Mouse (Mus musculus): ENCODE results near the gene Umod. TPM values are rescaled to one million over a fixed set of nuclear protein-coding genes. Genes with fewer than 3 reads are reported as not detected.

The Umod gene
- polyA plus RNA-seq (2016; fragmentation: Nextera tagmentation; extraction: Ambion mirVana) = not detected in 2 replicates

DNA sequence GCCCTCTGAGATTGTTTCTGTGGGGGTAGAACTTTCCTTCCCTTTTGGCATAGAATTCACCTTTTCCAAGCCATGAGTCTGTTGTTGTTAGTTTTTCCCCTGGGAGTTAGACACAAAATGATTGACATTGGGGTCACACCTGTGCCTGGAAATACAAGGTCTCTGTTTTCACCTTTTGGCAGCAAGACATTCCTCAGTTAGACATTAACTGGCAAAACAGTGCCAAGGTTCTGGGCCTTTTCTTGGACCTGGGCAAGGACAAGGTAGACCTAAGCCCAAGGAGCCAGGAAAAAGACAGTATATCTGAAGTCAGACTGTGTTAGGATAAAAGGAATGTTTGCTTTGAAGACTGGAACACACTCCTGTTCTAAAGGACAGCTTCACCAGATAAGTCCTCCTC is at the start of gene Umod:
TSS of gene Umod (minus strand) at position 27 of the 400 bp plus-strand sequence.
- H3K36me3 ChIP-seq = no peaks in the 10 kb centered on the region
- no peak for DNase-seq (ENCODE audit: low spot score)
- H3K9me3 ChIP-seq (replicated peaks) = no peaks in the 10 kb centered on the region
- H3K4me1 ChIP-seq = no peaks in the 10 kb centered on the region
- no peak within 1 kb of the TSS for H3K27ac ChIP-seq (replicated peaks)
- no peaks in the 10 kb centered on the region for H3K27me3 ChIP-seq (ENCODE audit: low read depth, poor library complexity, severe bottlenecking)
- no peak within 1 kb of the TSS for H3K4me3 ChIP-seq

DNA sequence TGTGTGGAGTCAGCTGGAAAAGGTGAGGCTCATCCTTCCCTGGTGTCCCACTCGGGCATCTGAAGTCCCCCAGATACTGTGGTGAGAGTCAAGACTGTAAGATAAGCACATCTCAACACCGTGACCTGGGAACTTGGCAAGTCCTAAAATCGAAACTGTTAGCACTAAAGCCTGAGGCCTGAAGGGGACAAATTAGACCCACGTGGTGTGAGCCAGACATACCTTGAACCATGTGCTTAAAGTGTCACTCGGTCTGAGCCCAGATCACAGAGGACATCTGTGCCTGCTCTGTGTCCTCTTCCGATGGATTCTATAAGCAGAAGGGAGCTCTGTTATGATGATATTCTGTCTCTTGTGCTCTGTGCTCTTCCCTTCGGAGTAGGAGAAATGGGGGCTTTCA is 49.5 kb upstream of the Umod start:
- 82% methylated on average over 7 of the region's 7 CpGs for WGBS
- Histone ChIP-seq H3K4me3 (no peak overlapping the region), H3K4me1 (peaks cover 5% of the 10 kb centered on the region; the same call in 1 of the 2 replicates), H3K9me3 (replicated peaks) (no peaks in the 10 kb centered on the region), H3K27ac (replicated peaks) (no peak overlapping the region), H3K36me3 (no peaks in the 10 kb centered on the region), H3K27me3 (ENCODE audit: low read depth, poor library complexity, severe bottlenecking) (no peaks in the 10 kb centered on the region)
- DNase-seq (ENCODE audit: low spot score) = no peak

DNA sequence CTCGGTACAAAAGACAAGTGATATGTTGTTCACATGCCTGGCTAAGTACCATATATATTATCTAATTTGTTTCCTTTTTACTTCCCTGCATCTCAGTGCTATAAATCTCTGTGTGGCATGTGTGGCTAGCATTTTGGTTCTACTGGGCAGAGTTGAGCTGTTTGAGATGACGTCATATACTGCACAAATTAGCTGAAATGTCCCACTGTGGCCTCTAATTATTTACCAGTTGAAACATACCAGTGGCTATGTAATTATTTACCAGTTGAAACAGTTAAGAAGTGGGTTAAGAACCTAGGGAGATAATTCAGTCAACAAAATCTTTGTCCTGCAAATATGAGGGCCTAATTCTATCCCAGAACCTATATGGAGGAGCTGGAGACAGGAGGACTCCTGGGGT is 48.5 kb upstream of the Umod start:
- Histone ChIP-seq H3K27ac (replicated peaks) (no peak overlapping the region), H3K27me3 (ENCODE audit: low read depth, poor library complexity, severe bottlenecking) (no peaks in the 10 kb centered on the region), H3K36me3 (no peaks in the 10 kb centered on the region), H3K4me3 (no peak overlapping the region), H3K9me3 (replicated peaks) (no peaks in the 10 kb centered on the region), H3K4me1 (peaks cover 5% of the 10 kb centered on the region; the same call in 1 of the 2 replicates)
- DNase-seq (ENCODE audit: low spot score) = no peak
- WGBS = 87% methylated on average over 2 of the region's 2 CpGs

DNA sequence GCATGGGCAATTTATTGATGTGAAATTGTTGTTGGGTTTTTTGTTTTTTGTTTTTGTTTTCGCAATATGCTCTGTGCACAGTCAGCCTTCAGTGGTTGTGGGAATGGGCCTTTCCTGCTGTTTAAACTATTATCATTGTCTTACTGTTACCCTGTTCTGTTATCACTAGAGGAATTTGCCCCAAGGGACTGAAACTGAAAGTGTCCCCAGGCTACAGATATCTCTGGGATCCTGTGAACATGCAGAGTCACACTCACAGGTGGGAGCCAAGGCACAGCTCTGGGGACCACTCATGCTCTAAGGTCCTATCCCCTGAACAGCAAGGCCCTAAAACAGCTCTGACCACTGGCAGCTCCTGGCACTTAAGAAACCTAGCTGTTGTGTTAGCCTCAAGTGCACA is 48.1 kb upstream of the Umod start:
- Histone ChIP-seq H3K27me3 (ENCODE audit: low read depth, poor library complexity, severe bottlenecking) (no peaks in the 10 kb centered on the region), H3K36me3 (no peaks in the 10 kb centered on the region), H3K4me3 (no peak overlapping the region), H3K27ac (replicated peaks) (no peak overlapping the region), H3K9me3 (replicated peaks) (no peaks in the 10 kb centered on the region), H3K4me1 (peaks cover 5% of the 10 kb centered on the region; the same call in 1 of the 2 replicates)
- DNase-seq (ENCODE audit: low spot score) = no peak
- WGBS = 89% methylated on average over 1 of the region's 1 CpGs

DNA sequence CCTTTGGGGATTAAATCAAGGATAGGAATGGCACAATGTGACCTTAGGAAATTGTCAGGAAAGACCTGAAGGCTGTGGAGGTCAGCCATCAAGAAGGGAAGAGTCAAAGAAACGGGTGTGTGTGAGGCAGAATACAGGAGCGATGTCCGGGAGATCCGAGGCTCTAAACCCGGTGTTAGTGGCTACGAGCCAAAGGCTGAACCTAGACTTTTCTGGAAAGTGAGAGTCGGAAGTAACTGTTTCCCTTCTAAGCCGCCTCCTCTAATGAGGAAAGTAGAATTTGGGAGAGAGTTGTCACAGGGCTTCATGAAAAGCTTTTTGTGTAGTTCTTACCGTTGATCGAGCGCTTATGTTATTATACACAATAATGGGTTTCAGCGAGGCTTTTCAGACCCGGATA is 47.4 kb upstream of the Umod start:
- Histone ChIP-seq H3K36me3 (no peaks in the 10 kb centered on the region), H3K27ac (replicated peaks) (no peak overlapping the region), H3K27me3 (ENCODE audit: low read depth, poor library complexity, severe bottlenecking) (no peaks in the 10 kb centered on the region), H3K9me3 (replicated peaks) (no peaks in the 10 kb centered on the region), H3K4me3 (no peak overlapping the region), H3K4me1 (peaks cover 5% of the 10 kb centered on the region; the same call in 1 of the 2 replicates)
- 78% methylated on average over 13 of the region's 13 CpGs for WGBS
- no peak for DNase-seq (ENCODE audit: low spot score)

DNA sequence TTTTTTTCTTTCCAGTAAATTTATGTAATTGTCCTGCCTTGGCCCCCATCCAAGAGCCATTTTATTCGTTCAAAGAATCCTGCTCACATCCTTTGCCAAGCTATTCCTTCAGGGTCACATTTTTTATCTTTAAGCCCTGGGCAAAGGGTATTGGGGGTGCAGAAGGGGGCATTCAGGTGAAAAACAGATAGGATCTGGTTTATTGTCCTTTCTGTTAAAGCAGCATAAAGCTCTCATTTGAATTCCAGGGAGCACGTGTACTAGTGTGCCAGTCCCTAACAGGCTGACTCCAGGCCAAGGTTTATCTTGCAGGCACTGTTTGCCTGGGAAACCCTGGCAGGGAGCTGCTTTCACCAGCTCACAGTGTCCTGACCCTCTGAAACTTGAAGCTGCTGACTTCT is 46.8 kb upstream of the Umod start:
- no peaks in the 10 kb centered on the region for H3K9me3 ChIP-seq (replicated peaks)
- DNase-seq (ENCODE audit: low spot score) = no peak
- no peaks in the 10 kb centered on the region for H3K27me3 ChIP-seq (ENCODE audit: low read depth, poor library complexity, severe bottlenecking)
- 63% methylated on average over 2 of the region's 2 CpGs for WGBS
- H3K4me1 ChIP-seq = peaks cover 5% of the 10 kb centered on the region; the same call in 1 of the 2 replicates
- no peaks in the 10 kb centered on the region for H3K36me3 ChIP-seq
- 0 out of 2 replicates have a peak overlapping the region, but pooled peaks have one; percentile 28 for H3K27ac ChIP-seq (replicated peaks)
- H3K4me3 ChIP-seq = no peak overlapping the region

DNA sequence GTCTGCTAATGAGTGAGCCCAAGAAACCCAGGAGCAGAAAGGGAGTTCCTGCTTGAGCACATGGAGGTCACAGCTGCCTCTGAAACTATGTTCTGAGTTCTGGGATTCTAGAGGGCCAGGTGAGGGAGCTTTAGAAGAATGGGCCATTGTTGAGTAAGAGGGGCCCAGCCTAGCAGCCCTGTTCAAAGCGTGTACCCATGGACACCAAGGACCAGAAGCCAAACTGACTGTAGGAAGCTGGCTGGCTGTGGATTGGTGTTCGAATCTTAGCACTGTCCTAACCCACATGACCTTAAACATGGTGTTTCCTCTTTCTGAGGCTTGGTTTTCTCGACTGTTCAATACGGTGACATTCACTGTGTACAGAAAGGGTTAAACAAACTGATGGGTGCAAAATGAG is 44.3 kb upstream of the Umod start, which contains the start of gene Pdilt:
TSS of gene Pdilt (minus strand) at position 101 of the 400 bp plus-strand sequence.
- WGBS = 80% methylated on average over 4 of the region's 4 CpGs
- no peaks in the 10 kb centered on the region for H3K27me3 ChIP-seq (ENCODE audit: low read depth, poor library complexity, severe bottlenecking)
- no peak for DNase-seq (ENCODE audit: low spot score)
- peaks cover 5% of the 10 kb centered on the region; the same call in 1 of the 2 replicates for H3K4me1 ChIP-seq
- H3K9me3 ChIP-seq (replicated peaks) = no peaks in the 10 kb centered on the region
- no peak within 1 kb of the TSS for H3K27ac ChIP-seq (replicated peaks)
- H3K36me3 ChIP-seq = no peaks in the 10 kb centered on the region
- no peak within 1 kb of the TSS for H3K4me3 ChIP-seq

DNA sequence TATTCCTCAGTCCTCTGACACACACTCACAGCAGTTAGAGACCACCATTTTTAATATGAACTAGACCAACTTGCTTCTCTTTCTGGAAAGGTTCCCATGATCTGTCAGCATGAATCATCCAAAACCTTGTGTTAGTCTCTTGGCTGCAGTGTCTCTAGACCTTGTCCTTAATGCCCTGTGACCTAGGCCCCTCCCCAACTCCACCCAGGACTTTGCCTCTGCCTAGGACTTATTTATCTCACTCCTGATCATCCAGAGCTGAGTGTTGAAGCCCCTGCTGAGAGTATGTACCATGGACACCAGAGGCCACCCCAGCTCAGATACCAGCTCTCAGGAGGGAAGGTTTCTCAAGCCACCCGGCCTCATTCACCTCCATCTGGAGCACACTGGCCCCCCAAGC is 43.3 kb upstream of the Umod start:
- Histone ChIP-seq H3K4me1 (peaks cover 5% of the 10 kb centered on the region; the same call in 1 of the 2 replicates), H3K36me3 (no peaks in the 10 kb centered on the region), H3K4me3 (no peak overlapping the region), H3K27me3 (ENCODE audit: low read depth, poor library complexity, severe bottlenecking) (no peaks in the 10 kb centered on the region), H3K9me3 (replicated peaks) (no peaks in the 10 kb centered on the region), H3K27ac (replicated peaks) (no peak overlapping the region)
- 88% methylated on average over 1 of the region's 1 CpGs for WGBS
- DNase-seq (ENCODE audit: low spot score) = no peak

DNA sequence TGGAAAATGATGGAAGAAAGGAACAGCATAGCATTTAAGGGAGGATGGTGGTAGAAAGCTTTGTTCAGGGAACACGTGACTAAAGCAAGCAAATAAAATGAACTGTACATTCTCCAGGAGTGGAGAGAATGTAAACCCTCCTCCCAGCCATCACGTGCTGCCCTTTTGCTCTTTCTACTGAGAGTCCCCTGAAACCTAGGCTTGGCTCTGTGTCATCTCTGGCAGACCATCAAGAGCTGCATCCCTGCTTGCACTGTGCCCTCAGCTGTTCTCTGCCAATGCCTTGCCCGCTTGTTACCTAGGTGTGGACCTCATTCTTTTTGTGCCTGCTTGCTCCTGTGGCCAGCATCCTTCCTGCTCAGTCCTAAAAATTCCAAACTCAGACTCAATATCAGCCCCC is 42.7 kb upstream of the Umod start:
- no peak overlapping the region for H3K4me3 ChIP-seq
- no peak for DNase-seq (ENCODE audit: low spot score)
- H3K36me3 ChIP-seq = no peaks in the 10 kb centered on the region
- peaks cover 5% of the 10 kb centered on the region; the same call in 1 of the 2 replicates for H3K4me1 ChIP-seq
- H3K27me3 ChIP-seq (ENCODE audit: low read depth, poor library complexity, severe bottlenecking) = no peaks in the 10 kb centered on the region
- WGBS = 89% methylated on average over 3 of the region's 3 CpGs
- no peak overlapping the region for H3K27ac ChIP-seq (replicated peaks)
- no peaks in the 10 kb centered on the region for H3K9me3 ChIP-seq (replicated peaks)

DNA sequence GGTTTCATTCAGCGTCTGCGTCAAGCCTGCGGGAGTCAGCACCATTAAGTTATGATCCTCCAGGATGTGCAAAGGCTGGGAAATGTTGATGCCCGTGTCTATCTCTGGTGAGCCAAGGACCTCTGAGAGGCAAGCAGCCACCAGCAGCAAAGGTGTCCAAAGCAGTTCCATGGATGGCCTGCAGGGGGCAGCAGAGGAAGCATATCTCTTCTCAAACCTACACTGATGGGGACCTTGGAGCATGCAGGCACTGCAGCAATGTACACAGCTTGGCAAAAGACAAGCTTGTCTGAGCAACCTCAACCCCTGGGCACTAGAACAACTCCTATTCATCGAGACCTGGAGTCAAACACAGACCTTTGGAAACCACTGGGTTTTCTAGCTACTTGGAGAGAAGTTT is 40.6 kb upstream of the Umod start:
- Histone ChIP-seq H3K4me1 (no peaks in the 10 kb centered on the region), H3K9me3 (replicated peaks) (no peaks in the 10 kb centered on the region), H3K27ac (replicated peaks) (no peak overlapping the region), H3K36me3 (no peaks in the 10 kb centered on the region), H3K4me3 (no peak overlapping the region), H3K27me3 (ENCODE audit: low read depth, poor library complexity, severe bottlenecking) (no peaks in the 10 kb centered on the region)
- peak; percentile 68 for DNase-seq (ENCODE audit: low spot score)
- WGBS = 44% methylated on average over 5 of the region's 5 CpGs

DNA sequence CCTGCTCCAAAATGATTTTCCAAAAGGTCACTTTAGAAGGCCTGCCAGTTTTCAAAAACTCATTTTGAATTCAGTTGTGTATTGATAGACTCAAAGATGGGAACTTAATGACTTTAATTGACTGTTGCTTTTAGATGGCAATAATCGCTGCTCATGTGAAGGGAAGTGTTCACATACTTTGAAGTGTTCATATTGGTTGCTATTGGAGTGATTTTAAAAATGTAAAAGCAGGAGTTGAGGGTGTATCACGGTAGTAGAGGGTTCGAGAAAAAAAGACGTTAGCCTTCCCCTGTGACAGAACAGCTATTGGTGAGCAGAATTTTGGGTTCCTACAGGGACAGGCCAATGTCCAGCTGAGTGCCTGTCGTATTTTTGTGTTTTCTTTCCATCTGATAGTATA is 40.1 kb upstream of the Umod start, which contains the start of gene Acsm5:
TSS of gene Acsm5 (plus strand) at position 301 of the 400 bp plus-strand sequence.
- Histone ChIP-seq H3K4me1 (no peaks in the 10 kb centered on the region), H3K4me3 (no peak within 1 kb of the TSS), H3K27ac (replicated peaks) (no peak within 1 kb of the TSS), H3K9me3 (replicated peaks) (no peaks in the 10 kb centered on the region), H3K27me3 (ENCODE audit: low read depth, poor library complexity, severe bottlenecking) (no peaks in the 10 kb centered on the region), H3K36me3 (no peaks in the 10 kb centered on the region)
- 71% methylated on average over 5 of the region's 5 CpGs for WGBS
- DNase-seq (ENCODE audit: low spot score) = no peak

DNA sequence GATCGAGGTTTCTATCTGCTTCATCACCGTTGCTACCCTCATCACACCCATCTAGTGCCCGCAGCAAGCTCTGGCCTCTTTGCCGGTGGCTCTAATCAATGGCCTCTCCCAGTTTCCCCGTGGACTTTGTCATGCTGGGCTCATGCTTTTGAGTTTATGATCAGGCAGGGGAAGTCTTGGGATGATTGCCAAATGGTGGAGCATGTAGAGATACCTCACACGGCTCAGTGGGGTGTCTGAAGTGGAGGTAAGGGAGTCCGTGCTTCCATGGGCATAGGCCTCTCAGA is 37.1 kb upstream of the Umod start:
- Histone ChIP-seq H3K4me3 (no peak overlapping the region), H3K36me3 (no peaks in the 10 kb centered on the region), H3K9me3 (replicated peaks) (no peaks in the 10 kb centered on the region), H3K27ac (replicated peaks) (no peak overlapping the region), H3K4me1 (no peaks in the 10 kb centered on the region), H3K27me3 (ENCODE audit: low read depth, poor library complexity, severe bottlenecking) (no peaks in the 10 kb centered on the region)
- no peak for DNase-seq (ENCODE audit: low spot score)
- 86% methylated on average over 7 of the region's 7 CpGs for WGBS

DNA sequence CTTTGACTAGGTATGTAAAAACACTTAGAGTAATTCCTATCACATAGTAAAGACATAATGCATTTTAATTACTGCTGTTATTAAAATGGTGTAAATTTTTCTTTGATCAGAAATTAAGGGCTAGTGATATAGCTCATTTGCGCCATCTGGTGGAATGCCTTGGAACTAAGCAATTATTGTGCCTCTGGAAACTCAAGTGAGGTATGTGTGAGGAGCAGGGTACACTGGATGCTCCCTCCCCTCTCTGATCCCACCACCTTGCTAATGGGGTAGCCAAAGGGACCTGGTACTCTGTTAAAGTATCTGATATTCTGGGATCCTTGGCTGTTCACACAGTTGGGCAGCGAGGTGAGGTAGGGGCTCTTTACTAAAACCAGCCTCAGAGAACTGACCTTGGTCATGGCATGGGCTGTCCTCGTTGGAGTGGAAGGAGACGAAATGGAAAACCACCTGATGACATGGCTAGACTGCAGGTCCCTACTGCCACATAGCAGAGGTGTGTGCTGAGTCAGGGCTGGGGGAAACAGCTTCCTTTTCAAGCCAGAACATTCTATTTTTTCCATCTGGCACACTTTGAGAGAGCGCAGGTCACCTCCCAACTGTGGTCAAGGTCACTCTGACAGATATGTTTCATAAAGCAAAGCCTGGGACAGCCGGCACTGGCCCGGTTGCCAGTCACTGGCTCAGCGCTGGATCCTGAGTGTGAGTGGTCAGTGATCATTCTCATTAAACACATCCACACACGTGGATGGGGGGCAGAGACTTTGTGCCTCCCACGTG is 36.6 kb upstream of the Umod start:
- H3K27ac ChIP-seq (replicated peaks) = no peak overlapping the region
- no peaks in the 10 kb centered on the region for H3K27me3 ChIP-seq (ENCODE audit: low read depth, poor library complexity, severe bottlenecking)
- peak; percentile 25 for DNase-seq (ENCODE audit: low spot score)
- no peak overlapping the region for H3K4me3 ChIP-seq
- WGBS = 73% methylated on average over 10 of the region's 10 CpGs
- H3K4me1 ChIP-seq = no peaks in the 10 kb centered on the region
- no peaks in the 10 kb centered on the region for H3K9me3 ChIP-seq (replicated peaks)
- no peaks in the 10 kb centered on the region for H3K36me3 ChIP-seq

All from midbrain, embryonic 10.5 days (tissue).